Mouse (Mus musculus): ENCODE measurements around the gene Stn1. TPM values are rescaled to one million over a fixed set of nuclear protein-coding genes. Genes with fewer than 3 reads are reported as not detected.

The Stn1 gene
- polyA plus RNA-seq, 1 experiment from 2014 or later, result 58.9 TPM

- 77% methylated on average over 11 of the region's 11 CpGs for WGBS
- no peak for ATAC-seq (ENCODE audit: low FRiP score, low TSS enrichment)
These were observed 11.2 kb upstream of the Stn1 start for GRCm38 (mm10) chr19:47548432-47549076.

GRCm38 (mm10) chr19:47545528-47545927 lies 8.2 kb upstream of the Stn1 start:
- H3K36me3 ChIP-seq (ENCODE audit: insufficient read depth, low read length), result no peaks in the 10 kb centered on the region
- H3K9me3 ChIP-seq (ENCODE audit: low read length), result no peaks in the 10 kb centered on the region
- ATAC-seq (ENCODE audit: low FRiP score, low TSS enrichment), result 0 out of 2 replicates have a peak, but pooled peaks have one; percentile 23
- H3K4me1 ChIP-seq (ENCODE audit: insufficient read depth, low read length), result no peaks in the 10 kb centered on the region
- H3K4me3 ChIP-seq (ENCODE audit: low read length), result no peak overlapping the region
- no peak overlapping the region for H3K9ac ChIP-seq (replicated peaks; ENCODE audit: low read length)
- H3K27ac ChIP-seq (ENCODE audit: low read length), result no peak overlapping the region
- no peaks in the 10 kb centered on the region for H3K27me3 ChIP-seq (ENCODE audit: insufficient read depth, low read length)
- no peak overlapping the region for H3K4me2 ChIP-seq (replicated peaks; ENCODE audit: low read depth, low read length)

More at GRCm38 (mm10) chr19:47548432-47549076, 11.2 kb upstream of the Stn1 start:
- no peaks in the 10 kb centered on the region for H3K9me3 ChIP-seq (ENCODE audit: low read length)
- H3K36me3 ChIP-seq (ENCODE audit: insufficient read depth, low read length), result no peaks in the 10 kb centered on the region
- no peaks in the 10 kb centered on the region for H3K4me1 ChIP-seq (ENCODE audit: insufficient read depth, low read length)
- no peak overlapping the region for H3K27ac ChIP-seq (ENCODE audit: low read length)
- no peaks in the 10 kb centered on the region for H3K27me3 ChIP-seq (ENCODE audit: insufficient read depth, low read length)
- no peak overlapping the region for H3K4me2 ChIP-seq (replicated peaks; ENCODE audit: low read depth, low read length)
- no peak overlapping the region for H3K9ac ChIP-seq (replicated peaks; ENCODE audit: low read length)
- H3K4me3 ChIP-seq (ENCODE audit: low read length), result no peak overlapping the region

GRCm38 (mm10) chr19:47545055-47545454 lies 7.7 kb upstream of the Stn1 start:
- no peaks in the 10 kb centered on the region for H3K36me3 ChIP-seq (ENCODE audit: insufficient read depth, low read length)
- H3K9me3 ChIP-seq (ENCODE audit: low read length), result no peaks in the 10 kb centered on the region
- WGBS, result 23% methylated on average over 3 of the region's 3 CpGs
- no peak overlapping the region for H3K27ac ChIP-seq (ENCODE audit: low read length)
- no peak overlapping the region for H3K9ac ChIP-seq (replicated peaks; ENCODE audit: low read length)
- H3K4me1 ChIP-seq (ENCODE audit: insufficient read depth, low read length), result no peaks in the 10 kb centered on the region
- no peak overlapping the region for H3K4me2 ChIP-seq (replicated peaks; ENCODE audit: low read depth, low read length)
- no peaks in the 10 kb centered on the region for H3K27me3 ChIP-seq (ENCODE audit: insufficient read depth, low read length)
- no peak overlapping the region for H3K4me3 ChIP-seq (ENCODE audit: low read length)
- ATAC-seq (ENCODE audit: low FRiP score, low TSS enrichment), result no peak

GRCm38 (mm10) chr19:47542441-47542840 lies 5.1 kb upstream of the Stn1 start:
- Histone ChIP-seq H3K4me2 (replicated peaks; ENCODE audit: low read depth, low read length) (no peak overlapping the region), H3K27me3 (ENCODE audit: insufficient read depth, low read length) (no peaks in the 10 kb centered on the region), H3K27ac (ENCODE audit: low read length) (no peak overlapping the region), H3K4me1 (ENCODE audit: insufficient read depth, low read length) (peaks cover 18% of the 10 kb centered on the region), H3K36me3 (ENCODE audit: insufficient read depth, low read length) (no peaks in the 10 kb centered on the region), H3K9me3 (ENCODE audit: low read length) (no peaks in the 10 kb centered on the region), H3K9ac (replicated peaks; ENCODE audit: low read length) (no peak overlapping the region), H3K4me3 (ENCODE audit: low read length) (no peak overlapping the region)
- WGBS, result 73% methylated on average over 7 of the region's 7 CpGs
- no peak for ATAC-seq (ENCODE audit: low FRiP score, low TSS enrichment)

GRCm38 (mm10) chr19:47538801-47539200 lies 1.5 kb upstream of the Stn1 start:
- peak; percentile 43; the same call in 1 of the 2 replicates for ATAC-seq (ENCODE audit: low FRiP score, low TSS enrichment)
- peak overlapping the region; percentile 27 for H3K4me2 ChIP-seq (replicated peaks; ENCODE audit: low read depth, low read length)

GRCm38 (mm10) chr19:47537879-47538278 lies 572 bp upstream of the Stn1 start:
- H3K36me3 ChIP-seq (ENCODE audit: insufficient read depth, low read length), result peaks cover 1% of the 10 kb centered on the region; the same call in 1 of the 2 replicates
- H3K4me2 ChIP-seq (replicated peaks; ENCODE audit: low read depth, low read length), result peak overlapping the region; percentile 78
- peak overlapping the region; percentile 66 for H3K9ac ChIP-seq (replicated peaks; ENCODE audit: low read length)
- peak overlapping the region; percentile 59 for H3K4me3 ChIP-seq (ENCODE audit: low read length)
- no peaks in the 10 kb centered on the region for H3K27me3 ChIP-seq (ENCODE audit: insufficient read depth, low read length)
- H3K27ac ChIP-seq (ENCODE audit: low read length), result peak overlapping the region; percentile 81
- WGBS, result 54% methylated on average over 6 of the region's 6 CpGs
- ATAC-seq (ENCODE audit: low FRiP score, low TSS enrichment), result peak; percentile 4; the same call in 1 of the 2 replicates
- no peaks in the 10 kb centered on the region for H3K9me3 ChIP-seq (ENCODE audit: low read length)
- H3K4me1 ChIP-seq (ENCODE audit: insufficient read depth, low read length), result peaks cover 32% of the 10 kb centered on the region

More at GRCm38 (mm10) chr19:47538801-47539200, 1.5 kb upstream of the Stn1 start:
- peak overlapping the region; percentile 81 for H3K27ac ChIP-seq (ENCODE audit: low read length)
- H3K9ac ChIP-seq (replicated peaks; ENCODE audit: low read length), result no peak overlapping the region
- H3K36me3 ChIP-seq (ENCODE audit: insufficient read depth, low read length), result no peaks in the 10 kb centered on the region
- 8% methylated on average over 6 of the region's 6 CpGs for WGBS
- no peaks in the 10 kb centered on the region for H3K27me3 ChIP-seq (ENCODE audit: insufficient read depth, low read length)
- peaks cover 32% of the 10 kb centered on the region for H3K4me1 ChIP-seq (ENCODE audit: insufficient read depth, low read length)
- no peak overlapping the region for H3K4me3 ChIP-seq (ENCODE audit: low read length)
- no peaks in the 10 kb centered on the region for H3K9me3 ChIP-seq (ENCODE audit: low read length)

- Histone ChIP-seq H3K27me3 (ENCODE audit: insufficient read depth, low read length) (no peaks in the 10 kb centered on the region), H3K4me2 (replicated peaks; ENCODE audit: low read depth, low read length) (peak overlapping the region; percentile 78), H3K4me1 (ENCODE audit: insufficient read depth, low read length) (peaks cover 32% of the 10 kb centered on the region), H3K9ac (replicated peaks; ENCODE audit: low read length) (peak overlapping the region; percentile 79), H3K9me3 (ENCODE audit: low read length) (no peaks in the 10 kb centered on the region), H3K36me3 (ENCODE audit: insufficient read depth, low read length) (peaks cover 7% of the 10 kb centered on the region; the same call in 1 of the 2 replicates), H3K27ac (ENCODE audit: low read length) (peak overlapping the region; percentile 81), H3K4me3 (ENCODE audit: low read length) (peak overlapping the region; percentile 59)
- peak; percentile 95 for ATAC-seq (ENCODE audit: low FRiP score, low TSS enrichment)
- 3% methylated on average over 39 of the region's 39 CpGs for WGBS
These were observed 597 bp downstream of the Stn1 start for GRCm38 (mm10) chr19:47536521-47537299.

GRCm38 (mm10) chr19:47534131-47534530 lies 3.2 kb downstream of the Stn1 start:
- Histone ChIP-seq H3K4me3 (ENCODE audit: low read length) (no peak overlapping the region), H3K27ac (ENCODE audit: low read length) (no peak overlapping the region), H3K4me1 (ENCODE audit: insufficient read depth, low read length) (peaks cover 31% of the 10 kb centered on the region), H3K27me3 (ENCODE audit: insufficient read depth, low read length) (no peaks in the 10 kb centered on the region), H3K4me2 (replicated peaks; ENCODE audit: low read depth, low read length) (no peak overlapping the region), H3K9ac (replicated peaks; ENCODE audit: low read length) (no peak overlapping the region), H3K9me3 (ENCODE audit: low read length) (no peaks in the 10 kb centered on the region), H3K36me3 (ENCODE audit: insufficient read depth, low read length) (peaks cover 7% of the 10 kb centered on the region; the same call in 1 of the 2 replicates)
- WGBS, result 48% methylated on average over 1 of the region's 1 CpGs
- no peak for ATAC-seq (ENCODE audit: low FRiP score, low TSS enrichment)

GRCm38 (mm10) chr19:47532449-47532848 lies 4.9 kb downstream of the Stn1 start:
- Histone ChIP-seq H3K27ac (ENCODE audit: low read length) (no peak overlapping the region), H3K36me3 (ENCODE audit: insufficient read depth, low read length) (peaks cover 7% of the 10 kb centered on the region; the same call in 1 of the 2 replicates), H3K4me3 (ENCODE audit: low read length) (no peak overlapping the region), H3K9ac (replicated peaks; ENCODE audit: low read length) (no peak overlapping the region), H3K9me3 (ENCODE audit: low read length) (no peaks in the 10 kb centered on the region), H3K27me3 (ENCODE audit: insufficient read depth, low read length) (no peaks in the 10 kb centered on the region), H3K4me2 (replicated peaks; ENCODE audit: low read depth, low read length) (no peak overlapping the region), H3K4me1 (ENCODE audit: insufficient read depth, low read length) (peaks cover 14% of the 10 kb centered on the region)
- 82% methylated on average over 3 of the region's 3 CpGs for WGBS
- no peak for ATAC-seq (ENCODE audit: low FRiP score, low TSS enrichment)

- peaks cover 9% of the 10 kb centered on the region for H3K4me1 ChIP-seq (ENCODE audit: insufficient read depth, low read length)
- WGBS, result 89% methylated on average over 5 of the region's 5 CpGs
- no peak overlapping the region for H3K27ac ChIP-seq (ENCODE audit: low read length)
- peaks cover 7% of the 10 kb centered on the region; the same call in 1 of the 2 replicates for H3K36me3 ChIP-seq (ENCODE audit: insufficient read depth, low read length)
- H3K27me3 ChIP-seq (ENCODE audit: insufficient read depth, low read length), result no peaks in the 10 kb centered on the region
- no peak overlapping the region for H3K4me2 ChIP-seq (replicated peaks; ENCODE audit: low read depth, low read length)
- H3K4me3 ChIP-seq (ENCODE audit: low read length), result no peak overlapping the region
- H3K9ac ChIP-seq (replicated peaks; ENCODE audit: low read length), result 0 out of 2 replicates have a peak overlapping the region, but pooled peaks have one; percentile 33
- no peaks in the 10 kb centered on the region for H3K9me3 ChIP-seq (ENCODE audit: low read length)
- ATAC-seq (ENCODE audit: low FRiP score, low TSS enrichment), result no peak
These were observed 6.0 kb downstream of the Stn1 start for GRCm38 (mm10) chr19:47531309-47531708.
